Mouse (Mus musculus): Measurements from ENCODE around the gene Ly6c2.

GRCm38 (mm10) chr15:75153087-75153486 lies 41.3 kb upstream of the Ly6c2 start:
- TF ChIP-seq MYOG (IDR thresholded peaks at IDR 0.05; ENCODE audit: control insufficient read depth in 1 of 3, insufficient read depth in 1 of 3, insufficient read length in 2 of 3, low read depth in 2 of 3): no peak
- no peak for TF ChIP-seq POLR2A (IDR thresholded peaks at IDR 0.05; ENCODE audit: insufficient read length, low read depth)
- no peak for TF ChIP-seq E2F4 (IDR thresholded peaks at IDR 0.05; ENCODE audit: insufficient read depth)
- TF ChIP-seq MYOD1 (IDR thresholded peaks at IDR 0.05; ENCODE audit: control insufficient read depth in 1 of 3, insufficient read length in 2 of 3, low read depth in 2 of 3): no peak

All from myocyte (in vitro differentiated cells).